Mouse (Mus musculus): ENCODE measurements around the gene Fcgr2b.

GRCm38 (mm10) chr1:170927378-170927777 is 49.0 kb downstream of the Fcgr2b start, which contains the start of gene Fcrla:
- TF ChIP-seq POLR2A (IDR thresholded peaks at IDR 0.05; ENCODE audit: insufficient read length, low read depth) = no peak
- TF ChIP-seq USF1 (IDR thresholded peaks at IDR 0.05; ENCODE audit: low read depth) = no peak
- no peak for TF ChIP-seq MYOG (IDR thresholded peaks at IDR 0.05; ENCODE audit: control insufficient read depth in 1 of 3, insufficient read depth in 1 of 3, insufficient read length in 2 of 3, low read depth in 2 of 3)
- TF ChIP-seq E2F4 (IDR thresholded peaks at IDR 0.05; ENCODE audit: insufficient read depth) = no peak
- TF ChIP-seq TCF12 (IDR thresholded peaks at IDR 0.05; ENCODE audit: insufficient read depth, poor library complexity, severe bottlenecking) = no peak
- TF ChIP-seq POLR2AphosphoS2 (IDR thresholded peaks at IDR 0.05; ENCODE audit: insufficient read length, low read depth) = no peak
- TF ChIP-seq MYOD1 (IDR thresholded peaks at IDR 0.05; ENCODE audit: control insufficient read depth in 1 of 3, insufficient read length in 2 of 3, low read depth in 2 of 3) = no peak
- no peak for TF ChIP-seq TCF3 (IDR thresholded peaks at IDR 0.05; ENCODE audit: insufficient read length, low read depth)
- TF ChIP-seq REST (IDR thresholded peaks at IDR 0.05; ENCODE audit: insufficient read depth, insufficient read length) = no peak
- TF ChIP-seq MAX (IDR thresholded peaks at IDR 0.05; ENCODE audit: low read depth) = no peak
- TF ChIP-seq SRF (IDR thresholded peaks at IDR 0.05; ENCODE audit: control insufficient read depth, insufficient read length, low read depth) = no peak
